Mouse (Mus musculus): ENCODE data around the gene Scamp4.

The Scamp4 gene

DNA sequence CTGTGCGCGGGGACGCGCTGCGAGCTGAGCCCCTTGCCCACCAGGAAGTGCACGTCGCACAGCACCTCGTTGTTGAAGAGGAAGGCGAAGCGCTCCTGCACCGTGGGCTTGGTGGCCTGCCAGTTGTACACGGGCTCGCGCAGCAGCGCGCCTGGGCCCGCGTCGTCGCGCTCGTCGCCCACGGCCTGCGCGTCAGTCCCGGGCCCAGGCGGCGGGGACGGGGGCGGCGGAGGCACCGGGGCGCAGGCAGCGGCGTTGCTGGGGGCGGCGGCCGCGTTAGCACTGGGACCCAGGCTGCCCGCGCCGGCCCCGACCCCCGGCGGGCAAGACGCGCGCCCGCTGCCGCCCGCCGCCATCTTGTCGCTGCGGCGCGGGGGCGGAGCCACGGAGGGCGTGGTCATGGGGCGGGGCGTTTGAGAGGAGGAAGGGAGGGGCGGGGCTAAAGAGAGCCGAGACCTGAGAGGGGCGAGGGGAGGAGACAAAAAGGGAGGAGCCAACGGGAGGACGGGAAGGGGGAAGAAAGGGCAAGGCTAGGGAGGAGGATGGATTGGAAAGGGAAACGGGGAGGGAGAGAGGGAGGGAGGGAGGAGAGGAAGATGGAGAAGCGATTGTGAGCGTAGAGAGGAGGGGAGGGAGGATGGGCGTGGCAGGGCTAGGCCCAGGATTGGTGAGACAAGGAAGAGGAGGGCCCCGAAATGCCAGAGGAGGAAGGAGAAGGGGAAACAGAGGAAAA, 53.6 kb downstream of the Scamp4 start:
- DNase-seq = peak; percentile 100

DNA sequence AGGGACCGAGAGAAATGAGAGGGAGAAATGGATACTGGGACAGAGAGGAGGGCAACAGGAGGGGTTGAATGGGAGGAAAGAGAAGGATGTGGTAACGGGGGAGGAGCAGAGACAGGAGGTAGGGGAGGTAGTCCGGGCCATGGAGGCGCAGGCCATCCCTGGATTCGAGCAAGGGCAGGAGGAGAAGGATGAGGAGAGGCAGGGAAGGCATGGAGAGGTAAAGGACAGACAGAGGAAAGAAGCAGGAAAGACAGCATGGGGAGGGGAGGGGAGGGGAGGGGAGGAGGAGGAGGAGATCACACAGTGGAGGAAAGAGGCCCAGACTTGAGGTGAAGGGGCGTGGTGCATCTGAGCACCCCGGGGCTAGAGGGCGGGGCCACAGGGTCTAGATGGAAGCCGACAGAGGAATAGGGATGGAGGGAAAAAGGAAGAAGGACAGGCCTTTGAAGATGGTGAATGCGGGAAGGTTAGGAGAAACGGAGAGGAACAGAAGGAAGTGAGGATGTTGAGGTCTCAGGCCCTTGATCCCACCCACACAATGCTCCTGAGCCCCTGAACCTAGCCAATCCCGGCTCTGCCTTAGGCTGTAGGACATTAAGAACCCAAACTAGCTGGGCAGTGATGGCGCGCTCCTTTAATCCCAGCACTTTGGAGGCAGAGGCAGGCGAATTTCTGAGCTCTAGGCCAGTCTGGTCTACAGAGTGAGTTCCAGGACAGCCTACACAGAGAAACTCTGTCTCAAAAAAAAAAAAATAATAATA, 54.4 kb downstream of the Scamp4 start, which contains the start of gene Btbd2:
Gene Btbd2, minus strand, starts transcription at position 209 of the 761 bp plus-strand sequence.
- DNase-seq = peak in 1 of 2 experiments; percentile 50

DNA sequence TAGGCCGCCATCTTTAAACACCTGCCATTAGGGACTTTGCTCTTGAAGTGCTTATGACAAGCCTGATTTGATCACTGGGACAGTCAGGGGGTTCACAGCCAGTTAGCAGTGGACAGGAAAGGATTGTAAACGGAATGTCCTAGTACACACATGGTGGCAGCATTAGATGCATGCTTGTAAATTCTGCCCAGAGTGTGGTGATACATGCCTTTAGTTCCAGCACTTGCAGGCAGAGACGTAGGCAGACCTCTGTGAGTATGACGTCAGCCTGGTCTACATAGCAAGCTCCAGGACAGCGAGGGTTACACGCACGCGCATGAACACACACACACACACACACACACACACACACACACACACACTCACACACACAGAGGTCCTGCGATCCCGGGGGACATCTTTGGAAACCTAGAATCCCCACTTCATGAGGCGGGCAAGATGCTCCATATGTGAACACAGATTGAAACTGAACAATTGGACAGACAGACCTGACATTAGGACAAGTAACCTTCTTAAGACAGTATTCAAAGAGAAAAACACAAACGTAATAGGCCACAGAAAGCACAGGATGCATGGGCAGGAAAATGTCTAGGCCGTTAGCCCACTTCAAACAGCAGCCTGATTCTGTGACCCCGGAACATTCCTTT, 55.6 kb downstream of the Scamp4 start:
- no peak for DNase-seq

DNA sequence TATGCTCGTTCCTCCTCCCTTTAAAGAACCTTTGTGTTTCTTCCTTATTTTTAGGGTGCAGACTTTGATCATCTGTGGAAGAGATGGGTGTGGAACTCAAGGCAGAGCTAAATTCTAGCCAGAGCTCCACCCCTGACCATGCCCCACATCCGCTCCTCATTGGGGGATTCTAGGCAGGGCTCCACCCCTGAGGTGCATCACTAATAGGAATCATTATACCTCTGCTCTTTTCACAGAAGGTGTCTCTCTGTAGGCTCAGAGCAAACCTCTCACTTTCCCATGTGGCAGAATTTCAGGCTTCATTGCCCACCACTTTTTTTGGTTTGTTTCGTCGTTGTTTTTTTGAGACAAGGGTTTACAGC, 56.1 kb downstream of the Scamp4 start:
- DNase-seq = no peak

GRCm38 (mm10) chr10:80659213-80659612, 56.5 kb downstream of the Scamp4 start:
- peak; percentile 89 to 92 for DNase-seq

GRCm38 (mm10) chr10:80661149-80661548, 58.5 kb downstream of the Scamp4 start:
- peak; percentile 66 to 82 for DNase-seq

DNA sequence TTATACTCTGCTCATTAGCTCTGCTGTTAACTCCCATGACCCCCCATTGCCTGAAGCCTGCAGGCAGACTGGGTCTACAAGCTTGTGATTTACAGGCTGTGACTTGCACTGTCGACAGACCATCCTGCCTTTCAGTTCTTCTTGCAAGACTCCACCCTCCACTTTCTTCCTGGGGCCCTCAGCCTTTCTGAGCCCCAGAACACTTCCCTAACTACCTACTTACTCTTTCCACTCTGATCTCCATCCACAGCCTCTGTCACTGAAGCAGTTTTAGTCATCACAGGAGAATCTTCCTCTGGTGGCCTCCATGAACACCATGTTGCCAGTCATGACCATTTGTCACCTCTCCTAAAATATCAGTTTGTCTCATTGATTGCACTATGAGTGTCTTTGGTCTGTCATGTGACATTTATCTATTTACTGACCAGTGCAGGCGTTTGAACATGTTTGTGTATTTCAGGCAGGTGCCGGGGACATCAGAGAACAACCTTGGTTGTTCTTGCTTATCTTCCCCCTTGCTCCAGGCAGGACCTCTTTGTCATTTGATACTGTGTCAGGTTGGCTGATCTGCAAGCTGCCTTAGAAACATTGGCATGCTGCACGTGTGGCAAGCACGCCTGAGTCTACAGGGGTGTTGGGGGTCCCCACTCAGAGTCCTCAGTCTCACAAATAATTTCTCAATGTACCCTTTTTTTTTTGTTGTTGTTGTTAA, 61.0 kb downstream of the Scamp4 start:
- no peak for DNase-seq

GRCm38 (mm10) chr10:80664197-80665015, 61.7 kb downstream of the Scamp4 start:
- peak; percentile 73 to 80 for DNase-seq

DNA sequence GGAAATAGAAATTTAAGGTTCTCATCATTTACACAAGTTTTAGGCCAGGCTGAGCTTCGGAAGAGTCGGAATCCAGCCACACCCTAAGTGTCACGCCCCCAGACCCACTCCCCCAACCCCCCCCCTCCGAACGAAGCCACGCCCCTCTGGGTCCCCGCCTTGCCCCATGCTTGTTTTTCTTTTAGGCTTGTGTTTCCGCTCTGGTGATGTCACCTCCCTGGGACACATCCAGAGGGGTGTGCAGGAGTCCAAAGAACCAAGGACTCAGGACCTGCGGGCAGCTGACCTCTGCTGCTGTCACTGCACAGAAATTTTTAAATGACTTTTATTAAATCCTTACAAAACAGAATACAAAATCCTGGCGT, 62.3 kb downstream of the Scamp4 start:
- DNase-seq = peak in 1 of 2 experiments; percentile 44
